Mouse (Mus musculus): ENCODE measurements around the gene Kmt5c. TPM values are rescaled to one million over a fixed set of nuclear protein-coding genes. Genes with fewer than 3 reads are reported as not detected.

The Kmt5c gene
- polyA plus RNA-seq, 1 experiment from 2014 or later, result 92.5 TPM

- Histone ChIP-seq H3K4me1 (replicated peaks) (peaks cover 13% of the 10 kb centered on the region), H3K36me3 (peaks cover 41% of the 10 kb centered on the region), H3K9ac (replicated peaks) (no peak overlapping the region; the same call in 1 of the 2 replicates), H3K4me2 (replicated peaks) (peak overlapping the region; percentile 89; the same call in 1 of the 2 replicates), H3K27me3 (peaks cover 5% of the 10 kb centered on the region; the same call in 1 of the 2 replicates), H3K27ac (no peak overlapping the region), H3K9me3 (no peaks in the 10 kb centered on the region), H3K4me3 (replicated peaks) (no peak overlapping the region; the same call in 1 of the 2 replicates)
- 88% methylated on average over 3 of the region's 3 CpGs for WGBS
- ATAC-seq, result no peak
Observed at GRCm38 (mm10) chr7:4794631-4795168, 54.8 kb downstream of the Kmt5c start.

GRCm38 (mm10) chr7:4795767-4796433 is 56.0 kb downstream of the Kmt5c start:
- 76% methylated on average over 7 of the region's 7 CpGs for WGBS
- no peak overlapping the region for H3K9ac ChIP-seq (replicated peaks)
- no peaks in the 10 kb centered on the region for H3K9me3 ChIP-seq
- no peak overlapping the region for H3K4me2 ChIP-seq (replicated peaks)
- ATAC-seq, result no peak
- peaks cover 41% of the 10 kb centered on the region for H3K36me3 ChIP-seq
- no peak overlapping the region; the same call in 1 of the 2 replicates for H3K27ac ChIP-seq
- no peaks in the 10 kb centered on the region for H3K27me3 ChIP-seq
- peaks cover 13% of the 10 kb centered on the region for H3K4me1 ChIP-seq (replicated peaks)
- H3K4me3 ChIP-seq (replicated peaks), result no peak overlapping the region

Other genes starting within 250 kb of the Kmt5c start
- gene Ppp1r12c, start 238.4 kb upstream of the Kmt5c start, polyA plus RNA-seq (2015; fragmentation: Nextera tagmentation; extraction: Ambion mirVana), result 34.9 and 51.9 TPM in 2 replicates
- 5.4 and 6.3 TPM in 2 replicates for gene Tnnt1, start 223.7 kb upstream of the Kmt5c start, polyA plus RNA-seq (2015; fragmentation: Nextera tagmentation; extraction: Ambion mirVana)
- 1.4 and 2.3 TPM in 2 replicates for gene Tnni3, start 215.9 kb upstream of the Kmt5c start, polyA plus RNA-seq (2015; fragmentation: Nextera tagmentation; extraction: Ambion mirVana)
- gene Dnaaf3, start 207.7 kb upstream of the Kmt5c start, polyA plus RNA-seq (2015; fragmentation: Nextera tagmentation; extraction: Ambion mirVana), result 1.5 and 2.3 TPM in 2 replicates
- 92.2 and 97.8 TPM in 2 replicates for gene Syt5, start 192.6 kb upstream of the Kmt5c start, polyA plus RNA-seq (2015; fragmentation: Nextera tagmentation; extraction: Ambion mirVana)
- 0.35 and 0.67 TPM in 2 replicates for gene Ptprh, start 136.1 kb upstream of the Kmt5c start, polyA plus RNA-seq (2015; fragmentation: Nextera tagmentation; extraction: Ambion mirVana)
- 3.8 and 3.9 TPM in 2 replicates for gene Tmem86b, start 108.7 kb upstream of the Kmt5c start, polyA plus RNA-seq (2015; fragmentation: Nextera tagmentation; extraction: Ambion mirVana)
- 9.2 and 11.4 TPM in 2 replicates for gene Ppp6r1, start 81.1 kb upstream of the Kmt5c start, polyA plus RNA-seq (2015; fragmentation: Nextera tagmentation; extraction: Ambion mirVana)
- gene Hspbp1, start 55.0 kb upstream of the Kmt5c start, polyA plus RNA-seq (2015; fragmentation: Nextera tagmentation; extraction: Ambion mirVana), result 122 and 123 TPM in 2 replicates
- 6.8 and 7.6 TPM in 2 replicates for gene Brsk1, start 49.5 kb upstream of the Kmt5c start, polyA plus RNA-seq (2015; fragmentation: Nextera tagmentation; extraction: Ambion mirVana)
- gene Tmem150b, start 14.9 kb upstream of the Kmt5c start, polyA plus RNA-seq (2015; fragmentation: Nextera tagmentation; extraction: Ambion mirVana), result 0.22 and 0.24 TPM in 2 replicates
- gene Cox6b2, start 13.0 kb downstream of the Kmt5c start, polyA plus RNA-seq (2015; fragmentation: Nextera tagmentation; extraction: Ambion mirVana), result 19.7 and 22.9 TPM in 2 replicates
- gene Fam71e2, start 31.2 kb downstream of the Kmt5c start, polyA plus RNA-seq (2015; fragmentation: Nextera tagmentation; extraction: Ambion mirVana), result not detected in 2 replicates
- gene Il11, start 42.7 kb downstream of the Kmt5c start, polyA plus RNA-seq (2015; fragmentation: Nextera tagmentation; extraction: Ambion mirVana), result 0.48 and 1.1 TPM in 2 replicates
- gene Tmem190, start 42.8 kb downstream of the Kmt5c start, polyA plus RNA-seq (2015; fragmentation: Nextera tagmentation; extraction: Ambion mirVana), result 0.45 TPM in 1 of 2 replicates, not detected in the other
- gene Tmem238, start 49.5 kb downstream of the Kmt5c start, polyA plus RNA-seq (2015; fragmentation: Nextera tagmentation; extraction: Ambion mirVana), result 2.5 and 3.0 TPM in 2 replicates
- gene Rpl28, start 52.8 kb downstream of the Kmt5c start, polyA plus RNA-seq (2015; fragmentation: Nextera tagmentation; extraction: Ambion mirVana), result 224 and 265 TPM in 2 replicates
- 281 and 301 TPM in 2 replicates for gene Ube2s, start 72.5 kb downstream of the Kmt5c start, polyA plus RNA-seq (2015; fragmentation: Nextera tagmentation; extraction: Ambion mirVana)
- gene Shisa7, start 104.6 kb downstream of the Kmt5c start, polyA plus RNA-seq (2015; fragmentation: Nextera tagmentation; extraction: Ambion mirVana), result 8.8 and 9.7 TPM in 2 replicates
- gene Isoc2b, start 130.1 kb downstream of the Kmt5c start, polyA plus RNA-seq (2015; fragmentation: Nextera tagmentation; extraction: Ambion mirVana), result 3.3 and 5.3 TPM in 2 replicates
- 0.43 and 0.65 TPM in 2 replicates for gene Isoc2a, start 137.0 kb downstream of the Kmt5c start, polyA plus RNA-seq (2015; fragmentation: Nextera tagmentation; extraction: Ambion mirVana)
- 0.31 and 0.32 TPM in 2 replicates for gene Gm36210, start 166.4 kb downstream of the Kmt5c start, polyA plus RNA-seq (2015; fragmentation: Nextera tagmentation; extraction: Ambion mirVana)
- 4.3 and 4.4 TPM in 2 replicates for gene Zfp628, start 175.1 kb downstream of the Kmt5c start, polyA plus RNA-seq (2015; fragmentation: Nextera tagmentation; extraction: Ambion mirVana)
- gene Nat14, start 181.9 kb downstream of the Kmt5c start, polyA plus RNA-seq (2015; fragmentation: Nextera tagmentation; extraction: Ambion mirVana), result 29.5 and 31.1 TPM in 2 replicates
- 0.88 and 0.98 TPM in 2 replicates for gene Ssc5d, start 185.7 kb downstream of the Kmt5c start, polyA plus RNA-seq (2015; fragmentation: Nextera tagmentation; extraction: Ambion mirVana)
- 0.12 and 0.13 TPM in 2 replicates for gene Sbk2, start 224.3 kb downstream of the Kmt5c start, polyA plus RNA-seq (2015; fragmentation: Nextera tagmentation; extraction: Ambion mirVana)
- gene Sbk3, start 231.1 kb downstream of the Kmt5c start, polyA plus RNA-seq (2015; fragmentation: Nextera tagmentation; extraction: Ambion mirVana), result 0.10 and 0.13 TPM in 2 replicates

Data from midbrain, embryonic 13.5 days (tissue).